Mouse (Mus musculus) lung, adult 2 months (tissue): Measurements from ENCODE around the gene Pnmt.

Experiments used
- CTCF ChIP-seq: fragments of 200-500 bp; IDR thresholded peaks from 2 replicates; pipeline ENCODE4 v1.5.1; 2011; ENCODE audit warnings: mild to moderate bottlenecking, low read length, control low read depth; ENCODE audit not compliant: insufficient read depth
- POLR2A ChIP-seq: fragments of 200-500 bp; IDR thresholded peaks from 2 replicates; pipeline ENCODE4 v1.6.1; 2011; ENCODE audit warnings: low read depth, mild to moderate bottlenecking, control low read depth, low read length, borderline replicate concordance; ENCODE audit errors: extremely low read depth

GRCm38 (mm10) chr11:98366290-98366689 lies 20.0 kb upstream of the Pnmt start:
- no peak for TF ChIP-seq CTCF
- TF ChIP-seq POLR2A: no peak
